Mouse (Mus musculus) adrenal gland, adult 18-20 months (tissue): ENCODE results near the gene Kcnab1. TPM values are rescaled to one million over a fixed set of nuclear protein-coding genes. Genes with fewer than 3 reads are reported as not detected.

Experiments used
- DNase-seq, 2 experiments: peaks; one replicate each; pipeline ENCODE4 v3.0.0; 2021 to 2022; ENCODE audit warnings: low spot score in 2 of 2
- long read RNA-seq, 2 experiments: library from polyadenylated mRNA; stranded (forward); transcript quantifications; one replicate each; pipeline ENCODE4 v2.0.0; 2021
- total RNA-seq, 2 experiments: library from RNA; stranded (reverse); gene quantifications; 1 replicate in 1 of 2; 2 replicates in 1 of 2; pipeline ENCODE4 v1.2.3; 2021

The Kcnab1 gene
- 1 to 10 TPM; 1.4 to 2.8 TPM for total RNA-seq
- long read RNA-seq, experiment 1, partial matches to known transcripts, result 0 of 12 reads
- long read RNA-seq, experiment 1, other reads (novel, unspliced or antisense), result 12 of 12 reads
- long read RNA-seq, experiment 2, partial matches to known transcripts, result 1 of 5 reads
- long read RNA-seq, experiment 2, other reads (novel, unspliced or antisense), result 1 of 5 reads

GRCm38 (mm10) chr3:65108945-65109921 lies at the start of gene Kcnab1:
Gene Kcnab1, plus strand, starts transcription at chr3:65109384.
- DNase-seq, result no peak

GRCm38 (mm10) chr3:65088295-65088694 lies 20.9 kb upstream of the Kcnab1 start:
- DNase-seq, result no peak

GRCm38 (mm10) chr3:65104117-65104516 lies 5.1 kb upstream of the Kcnab1 start:
- DNase-seq, result no peak

- DNase-seq, result no peak
Observed at GRCm38 (mm10) chr3:65110190-65110589, 1.0 kb downstream of the Kcnab1 start.

- no peak for DNase-seq
Observed at GRCm38 (mm10) chr3:65111176-65111575, 2.0 kb downstream of the Kcnab1 start.

- DNase-seq, result no peak
Observed at GRCm38 (mm10) chr3:65115164-65115563, 6.0 kb downstream of the Kcnab1 start.

GRCm38 (mm10) chr3:65116958-65117357 lies 7.8 kb downstream of the Kcnab1 start:
- DNase-seq, result no peak

GRCm38 (mm10) chr3:65117365-65117764 lies 8.2 kb downstream of the Kcnab1 start:
- DNase-seq, result no peak

GRCm38 (mm10) chr3:65124975-65125374 lies 15.8 kb downstream of the Kcnab1 start:
- no peak for DNase-seq

- DNase-seq, result no peak
Observed at GRCm38 (mm10) chr3:65129625-65130024, 20.4 kb downstream of the Kcnab1 start.

- no peak for DNase-seq
Observed at GRCm38 (mm10) chr3:65134931-65135330, 25.7 kb downstream of the Kcnab1 start.

GRCm38 (mm10) chr3:65136897-65137296 lies 27.7 kb downstream of the Kcnab1 start:
- no peak for DNase-seq

GRCm38 (mm10) chr3:65138739-65139138 lies 29.6 kb downstream of the Kcnab1 start:
- no peak for DNase-seq

- DNase-seq, result no peak
Observed at GRCm38 (mm10) chr3:65145152-65145551, 36.0 kb downstream of the Kcnab1 start.

- DNase-seq, result no peak
Observed at GRCm38 (mm10) chr3:65151808-65152207, 42.6 kb downstream of the Kcnab1 start.

GRCm38 (mm10) chr3:65172964-65173363 lies 63.8 kb downstream of the Kcnab1 start:
- DNase-seq, result no peak

GRCm38 (mm10) chr3:65174564-65174963 lies 65.4 kb downstream of the Kcnab1 start:
- no peak for DNase-seq

- DNase-seq, result no peak
Observed at GRCm38 (mm10) chr3:65175819-65176218, 66.6 kb downstream of the Kcnab1 start.

- DNase-seq, result no peak
Observed at GRCm38 (mm10) chr3:65176846-65177245, 67.7 kb downstream of the Kcnab1 start.

GRCm38 (mm10) chr3:65187833-65188698 lies 78.9 kb downstream of the Kcnab1 start:
- no peak for DNase-seq

GRCm38 (mm10) chr3:65200611-65201010 lies 91.4 kb downstream of the Kcnab1 start:
- DNase-seq, result no peak
